Mouse (Mus musculus) stomach, postnatal 0 days (tissue): ENCODE results near the gene B430306N03Rik.
A peak's percentile ranks its signal among the peaks of the same experiment; 100 is the strongest.

ENCODE experiments used
- CTCF ChIP-seq: IDR thresholded peaks from 2 replicates; pipeline ENCODE4 v1.5.1; 2016; ENCODE audit warnings: antibody characterized with exemption, low read depth, mild to moderate bottlenecking, moderate library complexity
- EP300 ChIP-seq: optimal IDR thresholded peaks from 2 replicates; pipeline ENCODE3; 2016; ENCODE audit warnings: antibody characterized with exemption

DNA sequence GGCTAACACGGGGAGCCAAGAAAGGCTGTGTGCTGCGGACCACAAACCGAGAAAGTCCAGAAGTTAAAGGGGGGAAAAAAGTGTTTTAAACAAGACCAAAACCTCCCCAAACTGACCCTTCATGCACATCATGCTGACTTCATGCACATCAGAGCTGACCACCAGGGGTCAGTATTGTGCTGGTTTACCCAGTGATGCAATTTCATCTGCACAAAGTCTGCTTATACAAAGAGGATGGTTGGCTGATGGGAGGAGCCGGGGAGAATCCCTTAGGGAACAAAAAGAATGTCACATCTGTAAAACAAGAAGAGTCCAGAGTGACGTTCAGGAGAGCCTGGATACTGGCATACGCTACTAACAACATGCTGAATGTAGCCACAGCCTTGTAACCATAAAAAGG, 41.1 kb upstream of the B430306N03Rik start:
- no peak for TF ChIP-seq EP300
- peak; percentile 90 for TF ChIP-seq CTCF
